Mouse (Mus musculus) heart, postnatal 25 days (tissue): ENCODE results near the gene Rps3. TPM values are rescaled to one million over a fixed set of nuclear protein-coding genes. Genes with fewer than 3 reads are reported as not detected.
A peak's percentile ranks its signal among the peaks of the same experiment; 100 is the strongest.
"Not testable (repeated sequence)": the region's sequence is repeated elsewhere in the genome, so short reads cannot be mapped to it uniquely, and the experiment has no call there.

Experiments
- DNase-seq: peaks from one replicate; pipeline ENCODE4 v3.0.0; 2022; ENCODE audit warnings: low spot score
- intact Hi-C: fragments of 180-260 bp; cut with DNase I; formaldehyde crosslinking; loops from one replicate; pipeline ENCODE4 v1.15.1; 2025
- total RNA-seq, 2 experiments: library from RNA; stranded (reverse); gene quantifications; 2 replicates each; pipeline ENCODE4 v1.2.3; 2021

Rps3 gene
- 100 to 1,000 TPM; 306 to 340 TPM for total RNA-seq

- peak; percentile 90 for DNase-seq
- intact Hi-C loops = loop anchor here (10.0 kb wide), 1 partner anchor 371 kb away; the partner anchor contains the start of gene Xrra1
Observed at GRCm38 (mm10) chr7:99483271-99483923, at the start of gene Rps3. Rps3 (minus strand) TSS chr7:99483738.

- DNase-seq = no peak
- intact Hi-C loops = no loop called here
Observed at GRCm38 (mm10) chr7:99532526-99532925, 49.0 kb upstream of the Rps3 start.

GRCm38 (mm10) chr7:99531408-99531970 lies 48.0 kb upstream of the Rps3 start:
- intact Hi-C loops = no loop called here
- no peak for DNase-seq

GRCm38 (mm10) chr7:99529410-99529809 lies 45.9 kb upstream of the Rps3 start:
- no peak for DNase-seq
- intact Hi-C loops = no loop called here

- DNase-seq = no peak
Observed at GRCm38 (mm10) chr7:99528547-99528946, 45.0 kb upstream of the Rps3 start.

GRCm38 (mm10) chr7:99523837-99524236 lies 40.3 kb upstream of the Rps3 start:
- intact Hi-C loops = no loop called here
- no peak for DNase-seq

More at GRCm38 (mm10) chr7:99528547-99528946, 45.0 kb upstream of the Rps3 start:
- intact Hi-C loops = no loop called here

GRCm38 (mm10) chr7:99523121-99523520 lies 39.6 kb upstream of the Rps3 start:
- no peak for DNase-seq
- intact Hi-C loops = no loop called here

GRCm38 (mm10) chr7:99518954-99519644 lies 35.6 kb upstream of the Rps3 start:
- intact Hi-C loops = no loop called here

GRCm38 (mm10) chr7:99516814-99517157 lies 33.2 kb upstream of the Rps3 start:
- intact Hi-C loops = no loop called here
- DNase-seq = no peak

More at GRCm38 (mm10) chr7:99518954-99519644, 35.6 kb upstream of the Rps3 start:
- no peak for DNase-seq

GRCm38 (mm10) chr7:99516092-99516813 lies 32.7 kb upstream of the Rps3 start:
- DNase-seq = no peak
- intact Hi-C loops = no loop called here

- intact Hi-C loops = no loop called here
- DNase-seq = no peak
Observed at GRCm38 (mm10) chr7:99510087-99510501, 26.6 kb upstream of the Rps3 start.

- DNase-seq, intact Hi-C loops: not testable (repeated sequence)
Observed at GRCm38 (mm10) chr7:99508187-99508586, 24.6 kb upstream of the Rps3 start.

GRCm38 (mm10) chr7:99504556-99504955 lies 21.0 kb upstream of the Rps3 start:
- intact Hi-C loops = loop anchor here (5.0 kb wide), 2 partner anchors 33 to 208 kb away; partner anchors contain the start of genes Arrb1 and Slco2b1
- no peak for DNase-seq

GRCm38 (mm10) chr7:99501148-99501547 lies 17.6 kb upstream of the Rps3 start:
- intact Hi-C loops = loop anchor here (5.0 kb wide), 2 partner anchors 36 to 211 kb away; partner anchors contain the start of genes Arrb1 and Slco2b1
- DNase-seq = no peak

GRCm38 (mm10) chr7:99500655-99501054 lies 17.1 kb upstream of the Rps3 start:
- intact Hi-C loops = loop anchor here (1.0 to 5.0 kb wide), 4 partner anchors 37 to 212 kb away; partner anchors contain the start of genes Arrb1 and Slco2b1
- DNase-seq = no peak

GRCm38 (mm10) chr7:99500201-99500600 lies 16.7 kb upstream of the Rps3 start:
- DNase-seq = peak; percentile 55
- intact Hi-C loops = loop anchor here (1.0 to 5.0 kb wide), 4 partner anchors 37 to 212 kb away; partner anchors contain the start of genes Arrb1 and Slco2b1

- no peak for DNase-seq
- intact Hi-C loops = no loop called here
Observed at GRCm38 (mm10) chr7:99499128-99499527, 15.6 kb upstream of the Rps3 start.

- DNase-seq = no peak
- intact Hi-C loops = loop anchor here (10.0 kb wide), 1 partner anchor 365 kb away; the partner anchor contains the start of gene Xrra1
Observed at GRCm38 (mm10) chr7:99489708-99490107, 6.2 kb upstream of the Rps3 start.

- intact Hi-C loops = loop anchor here (10.0 kb wide), 1 partner anchor 370 kb away; the partner anchor contains the start of gene Xrra1
- no peak for DNase-seq
Observed at GRCm38 (mm10) chr7:99484679-99485078, 1.1 kb upstream of the Rps3 start.

- intact Hi-C loops = loop anchor here (10.0 kb wide), 1 partner anchor 371 kb away; the partner anchor contains the start of gene Xrra1
- no peak for DNase-seq
Observed at GRCm38 (mm10) chr7:99483924-99484319, 384 bp upstream of the Rps3 start.
